Mouse (Mus musculus): ENCODE data around the gene Pmm2. TPM values are rescaled to one million over a fixed set of nuclear protein-coding genes. Genes with fewer than 3 reads are reported as not detected.

The Pmm2 gene
- total RNA-seq, 2 experiments from 2014 or later = 36.5 to 39.0 TPM

GRCm38 (mm10) chr16:8685087-8685486 is 47.6 kb downstream of the Pmm2 start:
- no peak for DNase-seq

DNA sequence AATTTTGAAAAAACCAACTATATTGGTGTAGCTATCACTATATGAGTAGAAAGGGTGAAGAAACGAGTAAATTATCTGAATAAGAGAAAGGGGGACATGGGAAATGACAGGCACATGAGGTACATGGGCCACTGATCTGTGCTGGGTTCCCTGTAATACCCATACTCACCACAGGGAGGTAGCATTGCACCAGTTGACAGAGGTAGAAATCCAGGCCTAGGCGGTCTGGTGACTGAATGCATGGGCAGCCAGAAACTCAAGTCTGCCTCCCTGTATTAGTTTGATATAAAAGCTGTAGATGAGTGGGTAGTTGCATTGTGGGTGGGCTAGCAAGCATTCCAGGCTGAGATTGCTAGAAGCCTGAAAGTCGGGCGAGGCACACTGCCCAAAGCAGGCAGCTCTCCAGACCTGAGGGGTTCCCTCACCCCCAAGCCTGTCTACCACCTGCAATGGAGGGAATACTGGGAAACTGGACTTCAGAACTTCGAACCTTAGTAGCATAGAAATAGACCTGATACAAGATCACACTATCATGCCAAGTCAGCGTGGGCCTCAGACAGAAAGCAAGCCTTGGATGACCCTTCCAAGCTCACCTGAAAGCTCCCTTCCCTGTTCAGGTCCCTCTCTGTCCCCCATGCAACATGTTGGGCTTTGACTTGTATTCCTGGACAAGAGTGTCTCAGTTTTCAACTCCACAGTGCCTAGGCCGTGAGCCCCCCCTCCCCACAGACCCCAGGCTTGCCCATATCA is 48.8 kb downstream of the Pmm2 start:
- peak; percentile 88 for DNase-seq

DNA sequence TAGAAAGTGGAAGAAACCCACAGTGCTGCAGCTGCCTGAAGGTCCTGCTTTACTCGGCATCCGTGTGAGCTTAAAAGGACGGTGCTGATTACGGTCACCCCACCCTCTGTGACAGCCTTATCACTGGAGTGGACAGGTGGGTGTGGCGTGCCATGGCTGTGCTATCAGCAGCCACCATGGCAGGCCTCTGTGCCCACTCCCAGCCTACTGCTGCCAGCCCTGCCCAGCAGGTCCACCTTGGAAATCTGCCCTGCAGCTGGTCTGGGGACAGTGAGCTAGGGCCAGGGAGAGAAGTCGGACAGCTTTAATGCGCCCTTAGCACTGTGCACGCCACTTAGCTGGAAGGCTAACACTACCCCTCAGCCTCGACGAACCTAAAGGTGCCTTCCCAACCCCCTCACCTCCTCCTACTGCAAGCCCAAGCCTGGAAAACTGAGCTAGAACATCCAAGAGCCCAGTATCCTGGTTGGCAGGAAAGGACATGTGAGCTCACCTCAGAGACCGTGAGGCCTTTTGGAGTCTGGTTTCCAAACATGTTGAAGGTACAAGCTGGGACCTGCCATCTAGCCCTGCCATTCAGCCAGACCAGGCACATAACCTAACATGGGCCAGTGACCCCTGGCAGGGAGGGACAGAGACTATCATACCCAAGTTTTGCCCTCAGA is 49.5 kb downstream of the Pmm2 start:
- peak; percentile 44 for DNase-seq

DNA sequence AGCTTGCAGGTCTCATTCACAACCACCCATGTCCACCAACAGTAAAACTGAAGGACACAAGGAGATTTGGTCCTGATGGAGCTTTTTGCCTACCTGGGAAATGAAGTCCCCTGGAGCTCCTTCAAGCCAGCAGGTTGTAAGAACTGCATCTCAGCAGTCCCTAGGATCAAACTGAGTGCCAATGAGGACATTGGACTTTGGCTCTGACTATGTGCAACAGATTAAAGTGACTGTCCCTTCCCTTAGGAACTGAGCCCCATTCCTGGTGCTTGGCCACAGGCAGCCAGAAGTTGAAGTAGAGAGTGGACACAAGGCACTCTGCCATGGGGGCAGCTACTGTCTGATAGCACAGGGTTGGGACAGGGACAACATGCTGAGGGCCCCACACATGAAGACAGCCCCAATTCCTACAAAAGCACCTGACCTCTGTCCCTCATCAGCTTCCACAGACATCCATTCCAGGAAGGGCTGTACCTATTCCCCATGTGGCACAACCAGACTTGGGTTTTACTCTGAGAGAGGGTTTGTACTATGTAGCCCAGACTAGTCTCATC is 50.2 kb downstream of the Pmm2 start:
- DNase-seq = no peak

GRCm38 (mm10) chr16:8689979-8690656 is 52.6 kb downstream of the Pmm2 start:
- DNase-seq = peak; percentile 70

DNA sequence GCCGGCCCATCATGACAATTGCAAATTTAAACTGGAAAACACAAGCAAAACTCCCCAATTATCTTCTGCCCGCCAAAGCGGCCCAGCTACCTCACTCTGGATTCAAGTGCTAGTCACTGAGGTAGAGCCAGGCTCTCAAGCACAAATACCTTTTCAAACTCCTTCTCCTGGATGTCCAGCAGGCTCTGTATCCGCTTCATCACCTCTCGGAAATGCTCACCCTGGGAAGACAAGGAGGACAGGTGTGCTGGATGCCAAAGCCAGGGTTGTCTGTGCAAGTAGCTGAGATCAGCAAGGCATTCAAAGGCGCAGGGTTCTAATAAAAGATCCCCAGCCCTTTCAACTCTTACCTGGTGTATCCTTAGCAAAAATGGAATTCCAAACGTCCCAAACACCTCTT is 53.7 kb downstream of the Pmm2 start:
- no peak for DNase-seq

GRCm38 (mm10) chr16:8699556-8699955 is 62.1 kb downstream of the Pmm2 start:
- no peak for DNase-seq

DNA sequence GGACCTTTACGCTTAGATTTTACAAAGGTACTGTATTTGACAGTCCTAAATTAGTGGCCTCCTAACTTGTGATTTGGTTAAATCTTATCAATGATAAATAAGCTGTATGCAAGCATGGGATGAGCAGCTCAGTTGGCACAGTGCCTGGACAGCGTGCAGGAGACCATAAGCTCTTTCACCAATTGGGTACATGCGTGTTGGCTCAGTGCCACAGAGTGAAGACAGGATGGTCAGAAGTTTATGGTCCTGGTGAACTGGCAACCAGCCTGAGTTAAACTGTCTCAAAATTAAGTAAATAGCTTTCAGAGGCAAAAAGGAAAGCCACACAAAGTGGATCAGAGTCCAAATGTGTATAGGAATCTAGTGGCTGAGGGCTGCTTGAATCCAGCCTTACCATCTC is 63.1 kb downstream of the Pmm2 start:
- DNase-seq = no peak

- DNase-seq = no peak
These were observed 74.5 kb downstream of the Pmm2 start for GRCm38 (mm10) chr16:8711998-8712397.

Small RNAs within 50 kb of the gene (microRNA-seq; reads per million reads assigned to microRNA genes)
- gene Gm22137 = 0 reads per million in 2 experiments

Other genes starting within 250 kb of the Pmm2 start
- gene Tmem114, start 212.5 kb upstream of the Pmm2 start, total RNA-seq (2021) = not detected
- gene Mettl22, start 166.9 kb upstream of the Pmm2 start, total RNA-seq (2021) = 10 to 100 TPM; 30.3 to 34.3 TPM
- 1 to 10 TPM; 6.3 to 7.6 TPM for gene Abat, start 124.2 kb upstream of the Pmm2 start, total RNA-seq (2021)
- 10 to 100 TPM; 12.7 to 13.1 TPM for gene Tmem186, start within 50 bp of the Pmm2 start, total RNA-seq (2021)
- 10 to 100 TPM; 52.8 to 56.0 TPM for gene Carhsp1, start 34.5 kb downstream of the Pmm2 start, total RNA-seq (2021)
- gene Gm5767, start 43.1 kb downstream of the Pmm2 start, total RNA-seq (2021) = not detected
- 10 to 100 TPM; 93.2 to 93.6 TPM for gene Usp7, start 154.6 kb downstream of the Pmm2 start, total RNA-seq (2021)
- gene 1810013L24Rik, start 192.4 kb downstream of the Pmm2 start, total RNA-seq (2021) = 100 to 1,000 TPM; 105 to 115 TPM